Mouse (Mus musculus): ENCODE measurements around the gene Polh.

- no peak for TF ChIP-seq CTCF (IDR thresholded peaks at IDR 0.05; ENCODE audit: low read depth)
- TF ChIP-seq EP300 (optimal IDR thresholded peaks at IDR 0.05) = no peak
Observed at GRCm38 (mm10) chr17:46241471-46241870, 39.0 kb upstream of the Polh start.
